Mouse (Mus musculus) forebrain, postnatal 0 days (tissue): ENCODE measurements around the gene Tmem269. TPM values are rescaled to one million over a fixed set of nuclear protein-coding genes. Genes with fewer than 3 reads are reported as not detected.

ENCODE experiments used
- ATAC-seq: fragments of 200-750 bp; cut with Nextera tagmentation; 2 replicates; pipeline ENCODE4 v1.8.0; 2017; ENCODE audit warnings: mild to moderate bottlenecking, moderate library complexity
- DNase-seq: peaks from one replicate; pipeline ENCODE4 v3.0.0-alpha.2; 2015
- H3K27ac ChIP-seq: fragments of 300-500 bp; sonication (generic); 2 replicates; pipeline ENCODE4 v1.5.1; 2014; ENCODE audit warnings: low read depth, mild to moderate bottlenecking, antibody characterized with exemption, low read length, moderate library complexity, mixed read lengths
- H3K27me3 ChIP-seq: fragments of 300-500 bp; sonication (generic); 2 replicates; pipeline ENCODE4 v1.6.1; 2014; ENCODE audit warnings: mild to moderate bottlenecking, low read length, mixed read lengths; ENCODE audit not compliant: insufficient read depth
- H3K36me3 ChIP-seq: fragments of 300-500 bp; sonication (generic); 2 replicates; pipeline ENCODE4 v1.6.1; 2014; ENCODE audit warnings: mild to moderate bottlenecking, moderate library complexity; ENCODE audit not compliant: insufficient read depth
- H3K4me1 ChIP-seq: fragments of 300-500 bp; sonication (generic); 2 replicates; pipeline ENCODE4 v1.6.1; 2014; ENCODE audit warnings: antibody characterized with exemption; ENCODE audit not compliant: insufficient read depth
- H3K4me2 ChIP-seq: fragments of 300-500 bp; sonication (generic); 2 replicates; pipeline ENCODE4 v1.6.1; 2014; ENCODE audit warnings: low read depth, mild to moderate bottlenecking, moderate library complexity
- H3K4me3 ChIP-seq: fragments of 300-500 bp; sonication (generic); 2 replicates; pipeline ENCODE4 v1.5.1; 2014; ENCODE audit warnings: low read depth, low read length, mixed read lengths
- H3K9ac ChIP-seq: fragments of 300-500 bp; sonication (generic); 2 replicates; pipeline ENCODE4 v1.6.1; 2014; ENCODE audit warnings: mild to moderate bottlenecking
- H3K9me3 ChIP-seq: fragments of 300-500 bp; sonication (generic); 2 replicates; pipeline ENCODE4 v1.6.1; 2016; ENCODE audit warnings: low read length
- CTCF ChIP-seq: sonication (generic); IDR thresholded peaks from 2 replicates; pipeline ENCODE4 v1.5.1; 2016; ENCODE audit warnings: antibody characterized with exemption, control low read depth, low read depth
- WGBS: fragments of 180-500 bp; shearing (Covaris S2); extraction: QIAGEN DNeasy Blood & Tissue Kit; methylation state at CpG from one replicate; pipeline ENCODE4 v1.1.7; 2014; 5-methylcytosine and 5-hydroxymethylcytosine counted together
- polyA plus RNA-seq: library from polyadenylated mRNA; unstranded; fragments of >200 nt; fragmentation: Nextera tagmentation; extraction: Ambion mirVana; gene quantifications from 2 replicates; pipeline ENCODE4 v1.2.1, GENCODE M21; 2015
- total RNA-seq: library from RNA; depleted of rRNA; stranded (reverse); fragments of >200 nt; gene quantifications from 2 replicates; pipeline ENCODE4 v1.2.3, GENCODE M21; 2014

Gene Tmem269
- total and polyA plus RNA-seq, 2 experiments from 2014 or later, result 0.62 TPM; not detected in 1

DNA sequence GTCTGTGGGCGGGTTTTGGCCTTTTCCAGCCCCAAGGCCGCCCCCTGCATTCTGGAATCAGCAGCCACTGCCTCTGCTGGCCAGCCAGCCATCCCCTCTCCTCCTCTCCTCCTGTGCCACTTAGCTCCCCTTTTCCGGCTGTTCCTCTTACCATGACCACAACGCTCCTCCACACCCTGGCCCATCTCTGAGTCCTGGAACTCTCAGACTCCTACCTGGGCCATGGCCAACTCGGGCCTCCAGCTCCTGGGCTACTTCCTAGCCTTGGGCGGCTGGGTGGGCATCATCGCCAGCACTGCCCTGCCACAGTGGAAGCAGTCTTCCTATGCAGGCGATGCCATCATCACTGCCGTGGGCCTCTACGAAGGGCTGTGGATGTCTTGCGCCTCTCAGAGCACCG, 37.3 kb upstream of the Tmem269 start, which contains the start of gene Cldn19:
Cldn19 (plus strand) TSS at position 64 of the 400 bp plus-strand sequence.
- DNase-seq (no peak), ATAC-seq (no peak)
- Histone ChIP-seq H3K27me3 (no peaks in the 10 kb centered on the region), H3K36me3 (no peaks in the 10 kb centered on the region), H3K4me2 (no peak within 1 kb of the TSS), H3K4me3 (no peak within 1 kb of the TSS), H3K9ac (0 out of 2 replicates have a peak within 1 kb of the TSS, but pooled peaks have one; percentile 11), H3K4me1 (no peaks in the 10 kb centered on the region), H3K9me3 (no peaks in the 10 kb centered on the region), H3K27ac (no peak within 1 kb of the TSS)
- WGBS, result 71% methylated on average over 12 of the region's 12 CpGs
- TF ChIP-seq CTCF, result no peak

DNA sequence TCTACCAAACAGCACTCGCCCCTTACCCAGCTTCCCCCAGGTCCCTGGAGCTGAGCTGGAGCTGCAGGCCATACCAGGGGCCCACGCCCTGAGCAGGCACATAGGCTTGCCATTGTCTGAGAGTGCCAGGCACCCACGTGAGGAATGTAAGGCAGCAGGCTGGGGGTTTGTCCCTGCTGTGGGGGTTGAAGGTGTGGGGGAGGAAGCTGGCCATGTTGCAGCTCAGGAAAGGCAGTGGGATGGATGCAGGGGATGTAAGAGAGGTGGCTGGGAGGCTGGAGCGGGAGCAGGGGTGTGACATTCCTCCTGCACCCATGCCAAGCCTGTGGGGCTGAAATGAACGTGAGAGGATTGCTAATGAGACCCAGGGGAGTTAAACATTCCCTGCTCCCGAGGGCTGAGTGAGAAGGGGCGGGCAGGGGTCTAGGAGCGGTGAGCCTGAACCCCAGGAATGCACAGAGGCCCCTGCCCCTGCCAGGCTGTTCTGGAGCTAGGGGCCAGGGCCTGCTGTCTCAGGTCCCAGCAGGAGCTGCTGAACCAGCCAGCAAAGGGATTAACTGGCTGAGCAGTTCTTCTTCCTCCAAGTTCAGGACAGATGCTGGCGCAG, 36.1 kb upstream of the Tmem269 start:
- TF ChIP-seq CTCF, result no peak
- no peak overlapping the region for H3K4me3 ChIP-seq
- ATAC-seq, result peak; percentile 62
- 0 out of 2 replicates have a peak overlapping the region, but pooled peaks have one; percentile 11 for H3K9ac ChIP-seq
- H3K36me3 ChIP-seq, result no peaks in the 10 kb centered on the region
- no peaks in the 10 kb centered on the region for H3K9me3 ChIP-seq
- H3K27ac ChIP-seq, result no peak overlapping the region
- no peak overlapping the region for H3K4me2 ChIP-seq
- no peaks in the 10 kb centered on the region for H3K4me1 ChIP-seq
- 12% methylated on average over 9 of the region's 9 CpGs for WGBS
- no peaks in the 10 kb centered on the region for H3K27me3 ChIP-seq
- peak; percentile 62 for DNase-seq

GRCm38 (mm10) chr4:119252025-119252808, 34.2 kb upstream of the Tmem269 start:
- Histone ChIP-seq H3K4me3 (no peak overlapping the region), H3K9me3 (no peaks in the 10 kb centered on the region), H3K4me2 (no peak overlapping the region), H3K9ac (no peak overlapping the region), H3K36me3 (peaks cover 11% of the 10 kb centered on the region), H3K4me1 (no peaks in the 10 kb centered on the region), H3K27ac (no peak overlapping the region), H3K27me3 (no peaks in the 10 kb centered on the region)
- WGBS, result 80% methylated on average over 7 of the region's 7 CpGs
- no peak for TF ChIP-seq CTCF
- no peak for ATAC-seq
- DNase-seq, result no peak

DNA sequence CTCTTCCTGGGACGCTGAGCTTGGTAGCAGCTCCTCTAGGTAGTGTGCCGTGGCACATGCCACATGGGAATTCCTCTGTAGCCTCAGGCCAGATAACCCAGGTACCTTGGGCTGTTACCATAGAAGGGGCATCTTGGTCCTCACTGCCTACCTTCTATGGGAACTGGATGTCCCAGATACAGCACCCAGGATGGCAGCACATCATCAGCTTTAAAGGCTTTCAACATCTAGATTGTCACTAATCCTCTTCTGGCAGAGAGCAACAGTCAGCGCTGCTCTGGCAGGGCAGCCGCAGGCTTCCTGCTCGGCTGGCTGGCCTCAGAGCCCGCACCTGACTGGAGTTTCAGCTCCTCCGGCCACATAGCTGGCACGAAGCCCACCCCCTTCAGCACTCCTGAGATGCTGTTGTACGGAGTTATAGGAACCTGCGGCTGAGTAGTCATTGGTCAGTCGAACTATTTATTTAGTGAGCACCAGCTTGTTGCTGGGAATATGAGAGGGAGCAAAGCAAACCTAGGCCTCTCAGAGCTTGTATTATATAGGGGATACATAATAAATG, 30.5 kb upstream of the Tmem269 start:
- Histone ChIP-seq H3K9ac (no peak overlapping the region), H3K4me1 (no peaks in the 10 kb centered on the region), H3K4me3 (no peak overlapping the region), H3K27me3 (no peaks in the 10 kb centered on the region), H3K27ac (no peak overlapping the region), H3K9me3 (no peaks in the 10 kb centered on the region), H3K4me2 (no peak overlapping the region), H3K36me3 (peaks cover 38% of the 10 kb centered on the region)
- TF ChIP-seq CTCF, result no peak
- 66% methylated on average over 11 of the region's 11 CpGs for WGBS
- DNase-seq, result no peak
- no peak for ATAC-seq

DNA sequence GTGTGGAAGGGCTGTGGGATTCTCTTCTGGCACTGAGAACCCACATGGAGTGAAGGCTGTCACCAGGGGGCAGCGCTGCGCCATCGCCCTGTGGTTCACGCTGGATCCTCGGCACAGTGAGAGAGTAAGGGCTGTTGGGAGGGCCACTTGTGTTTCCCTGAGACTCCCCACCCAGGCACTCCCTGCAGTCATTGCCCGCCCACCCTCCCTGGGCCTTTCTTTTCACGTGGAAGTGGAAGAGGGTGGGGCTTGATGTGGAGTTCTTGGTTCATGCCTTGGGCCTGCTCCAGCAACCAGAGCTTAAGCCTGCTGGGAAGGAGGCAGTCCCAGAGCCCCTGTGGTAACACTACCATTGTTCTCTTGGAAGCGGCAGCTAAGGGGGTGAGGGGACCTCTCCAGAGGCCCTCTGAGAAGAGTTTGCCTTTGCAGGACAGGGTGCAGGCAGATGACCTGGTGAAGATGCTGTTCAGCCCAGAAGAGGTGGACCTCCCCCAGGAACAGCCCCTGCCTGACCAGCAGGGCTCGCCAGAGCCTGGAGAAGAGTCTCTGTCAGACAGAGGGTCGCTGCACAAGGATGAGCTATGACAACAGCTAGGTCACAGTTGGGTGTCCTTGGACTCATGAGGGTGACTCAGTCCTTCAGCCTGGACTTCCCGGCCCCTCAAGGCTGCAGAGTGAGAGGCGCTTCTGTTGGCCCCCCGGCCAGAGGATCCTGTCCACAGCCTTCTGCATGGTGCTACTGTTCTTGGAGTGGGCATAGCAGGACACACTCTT, 29.6 kb upstream of the Tmem269 start:
- peak; percentile 68 for DNase-seq
- Histone ChIP-seq H3K9ac (no peak overlapping the region), H3K4me2 (no peak overlapping the region), H3K27me3 (no peaks in the 10 kb centered on the region), H3K9me3 (no peaks in the 10 kb centered on the region), H3K4me3 (no peak overlapping the region), H3K36me3 (peaks cover 46% of the 10 kb centered on the region), H3K27ac (peak overlapping the region; percentile 29; the same call in 1 of the 2 replicates), H3K4me1 (no peaks in the 10 kb centered on the region)
- TF ChIP-seq CTCF, result peak; percentile 82
- peak; percentile 62 for ATAC-seq
- WGBS, result 23% methylated on average over 13 of the region's 13 CpGs

DNA sequence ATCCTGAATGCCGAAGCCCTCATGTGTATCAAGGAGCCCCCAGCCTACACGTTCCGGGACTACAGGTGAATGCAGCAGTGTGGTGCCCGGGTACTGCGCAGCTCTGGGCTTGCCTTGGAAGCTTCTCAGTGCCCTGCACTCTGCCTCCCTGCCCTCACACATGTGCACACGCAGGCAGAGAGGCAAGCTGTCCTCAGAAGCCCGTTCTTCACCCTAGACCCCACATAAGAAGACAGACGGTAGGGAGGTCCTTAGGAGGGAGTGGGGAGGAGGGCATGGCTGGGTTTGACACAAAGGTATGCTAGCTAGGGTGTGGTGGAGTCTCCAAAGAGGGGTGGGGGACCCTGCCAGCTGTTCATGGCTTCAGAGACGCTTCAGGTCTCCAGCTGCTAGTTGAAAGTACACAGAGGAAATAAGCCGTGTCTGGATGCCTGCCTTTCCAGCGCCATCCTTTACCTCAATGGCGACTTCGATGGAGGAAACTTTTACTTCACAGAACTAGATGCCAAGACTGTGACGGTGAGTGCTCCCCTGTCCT, 28.7 kb upstream of the Tmem269 start:
- Histone ChIP-seq H3K9me3 (no peaks in the 10 kb centered on the region), H3K4me1 (no peaks in the 10 kb centered on the region), H3K4me3 (no peak overlapping the region), H3K9ac (no peak overlapping the region), H3K36me3 (peaks cover 53% of the 10 kb centered on the region), H3K4me2 (no peak overlapping the region), H3K27ac (no peak overlapping the region), H3K27me3 (no peaks in the 10 kb centered on the region)
- ATAC-seq, result no peak
- no peak for TF ChIP-seq CTCF
- 75% methylated on average over 14 of the region's 14 CpGs for WGBS
- no peak for DNase-seq
